Comparison of ENCODE assay signal across 14 mouse cellular contexts in genomic region chr5:150055322-150055721, GRCm38 (mm10). TPM values are rescaled to one million over a fixed set of nuclear protein-coding genes. Genes with fewer than 3 reads are reported as not detected.
DNase-seq lines count a peak whose midpoint lies in the region; ATAC-seq lines count a peak whose summit lies in the region.
"Had no signal": no experiment of that assay in that cellular context is flagged by ENCODE, and none has a peak within 500 bp of the region (broad histone marks: within the 10 kb centered on the region; RNA-seq: fewer than 3 reads in every experiment).

No protein-coding gene starts in this region.

- peak; percentile 42 for ATAC-seq in granulocyte monocyte progenitor cell, adult 5-6 weeks (replicated peaks; ENCODE audit: poor library complexity, severe bottlenecking)
- ATAC-seq in neutrophil, adult 5-6 weeks (ENCODE audit: extremely low read depth, insufficient number of reproducible peaks, low FRiP score, poor library complexity, severe bottlenecking) = peak; percentile 24; the same call in 1 of the 2 replicates
- ATAC-seq: forebrain, embryonic 15.5 days had no signal

- peak; percentile 55 for DNase-seq in 416B (ENCODE audit: low read depth)
- DNase-seq in A20 (ENCODE audit: low read depth, low spot score) = peak; percentile 10
- DNase-seq in ovary, postnatal 14 days (ENCODE audit: low spot score) = no peak
- no peak for DNase-seq in kidney, adult 18-20 months
- DNase-seq: adrenal gland, adult 2 months; adrenal gland, postnatal 25 days; cerebellum, adult 8-10 months; gastrocnemius, postnatal 10 days had no signal

RNA-seq across cellular contexts. Expression of gene Rxfp2, which starts 36.8 kb away (rescaled TPM):
- total RNA-seq in granulocyte monocyte progenitor cell, adult 5-6 weeks (2014; fragmentation: Nextera tagmentation) = not detected in 2 replicates
- not detected in 2 replicates for total RNA-seq in granulocyte monocyte progenitor cell, adult 5-6 weeks (2017)
- total RNA-seq in neutrophil, adult 5-6 weeks (2017) = not detected in 2 replicates
- total RNA-seq: adrenal gland, adult 2 months; adrenal gland, postnatal 25 days; CH12.LX; gastrocnemius, postnatal 10 days; heart, postnatal 10 days; heart, postnatal 4 days had no signal

Comparison
In these comparisons a context has a peak if more than half of its experiments do, and no peak if none do; other contexts are left out.
1. DNase-seq: peak in 416B (single experiment) and A20 (single experiment); none in ovary, postnatal 14 days (single experiment) and kidney, adult 18-20 months (single experiment).